Mouse (Mus musculus) adrenal gland, postnatal 14 days (tissue): ENCODE results near the gene Milr1. TPM values are rescaled to one million over a fixed set of nuclear protein-coding genes. Genes with fewer than 3 reads are reported as not detected.
"Not testable (repeated sequence)": the region's sequence is repeated elsewhere in the genome, so short reads cannot be mapped to it uniquely, and the experiment has no call there.

ENCODE experiments used
- DNase-seq: peaks from one replicate; pipeline ENCODE4 v3.0.0; 2021; ENCODE audit warnings: mixed read lengths
- total RNA-seq: library from RNA; stranded (reverse); gene quantifications from 2 replicates; pipeline ENCODE4 v1.2.3, GENCODE M21; 2021

Gene Milr1
- total RNA-seq, 1 experiment from 2014 or later: 0.67 TPM

- DNase-seq: no peak
Measured at GRCm38 (mm10) chr11:106777395-106777794, 26.4 kb downstream of the Milr1 start.

GRCm38 (mm10) chr11:106778132-106778531, 27.1 kb downstream of the Milr1 start:
- no peak for DNase-seq

- DNase-seq: peak; percentile 18
Measured at GRCm38 (mm10) chr11:106778589-106779387, 27.8 kb downstream of the Milr1 start.

GRCm38 (mm10) chr11:106779388-106780088, 28.5 kb downstream of the Milr1 start, which contains the start of gene Polg2:
Gene Polg2 (minus strand): TSS chr11:106779537.
- peak; percentile 95 for DNase-seq

GRCm38 (mm10) chr11:106780089-106780425, 29.0 kb downstream of the Milr1 start:
- peak; percentile 28 for DNase-seq

GRCm38 (mm10) chr11:106780590-106781220, 29.7 kb downstream of the Milr1 start:
- no peak for DNase-seq

- DNase-seq: not testable (repeated sequence)
Measured at GRCm38 (mm10) chr11:106782271-106782670, 31.2 kb downstream of the Milr1 start.

- no peak for DNase-seq
Measured at GRCm38 (mm10) chr11:106782841-106783764, 32.1 kb downstream of the Milr1 start.

GRCm38 (mm10) chr11:106784476-106784875, 33.5 kb downstream of the Milr1 start:
- DNase-seq: no peak

- no peak for DNase-seq
Measured at GRCm38 (mm10) chr11:106785043-106785442, 34.0 kb downstream of the Milr1 start.

- DNase-seq: peak; percentile 95
Measured at GRCm38 (mm10) chr11:106787131-106788025, 36.4 kb downstream of the Milr1 start.

GRCm38 (mm10) chr11:106788026-106788774, 37.2 kb downstream of the Milr1 start:
- peak; percentile 100 for DNase-seq

GRCm38 (mm10) chr11:106788775-106789459, 37.9 kb downstream of the Milr1 start, which contains the start of the genes Ddx5 and Cep95:
Gene Ddx5 (minus strand): TSS chr11:106789185.
Gene Cep95 (plus strand): TSS chr11:106789252.
- peak; percentile 98 for DNase-seq

- DNase-seq: peak; percentile 48
Measured at GRCm38 (mm10) chr11:106789649-106790048, 38.6 kb downstream of the Milr1 start.

GRCm38 (mm10) chr11:106793846-106794245, 42.8 kb downstream of the Milr1 start:
- DNase-seq: no peak

- no peak for DNase-seq
Measured at GRCm38 (mm10) chr11:106795679-106796078, 44.7 kb downstream of the Milr1 start.

GRCm38 (mm10) chr11:106802069-106802627, 51.1 kb downstream of the Milr1 start:
- no peak for DNase-seq

- DNase-seq: not testable (repeated sequence)
Measured at GRCm38 (mm10) chr11:106807442-106807841, 56.4 kb downstream of the Milr1 start.
